Mouse (Mus musculus): ENCODE measurements around the gene Rasd2.

DNA sequence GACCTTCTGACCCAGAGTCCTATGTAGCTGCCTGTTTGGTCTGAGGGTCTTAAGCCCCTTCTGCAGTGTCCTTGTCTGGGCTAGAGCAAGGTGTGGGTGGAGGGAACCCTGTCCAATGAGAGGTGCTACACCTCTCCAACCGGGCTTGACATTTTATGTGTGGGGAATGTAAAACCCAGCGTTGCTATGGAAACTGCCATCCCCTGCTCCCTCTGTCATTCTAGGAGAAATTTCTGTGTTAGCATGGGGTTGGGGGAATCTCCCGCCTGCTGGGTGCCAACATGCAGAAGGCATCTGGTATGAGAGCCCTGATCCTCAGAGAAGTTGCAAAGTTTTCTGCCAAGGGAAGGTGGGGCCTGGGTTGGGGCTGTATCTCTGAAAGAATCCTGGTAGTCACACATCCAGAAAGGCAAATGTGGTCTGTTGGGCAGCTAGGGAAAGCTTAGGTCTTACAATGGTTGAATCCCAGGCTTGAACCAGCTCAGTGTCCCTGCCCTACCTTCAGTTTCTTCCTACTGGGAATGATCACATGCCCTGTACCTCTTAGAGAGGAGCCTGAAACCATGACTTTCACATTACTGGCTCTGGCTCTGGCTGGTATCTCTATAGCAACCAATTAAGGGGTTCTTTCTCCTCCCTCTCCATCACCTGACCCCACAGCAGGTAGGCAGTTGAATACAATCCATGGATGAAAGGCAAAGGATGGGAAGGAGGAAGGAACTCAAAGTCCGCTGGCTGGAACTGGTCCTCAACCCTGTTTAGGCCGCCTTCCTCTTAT is 14.6 kb upstream of the Rasd2 start:
- TF ChIP-seq CTCF (IDR thresholded peaks at IDR 0.05): no peak
- TF ChIP-seq EP300 (IDR thresholded peaks at IDR 0.05): no peak
